Comparison of ENCODE assay signal across 16 mouse cellular contexts in genomic region chr2:93745741-93746140, GRCm38 (mm10).
A peak's percentile ranks its signal among the peaks of the same experiment; 100 is the strongest.
DNase-seq lines count a peak whose midpoint lies in the region; ATAC-seq and TF ChIP-seq lines count a peak whose summit lies in the region.
"Had no signal": no experiment of that assay in that cellular context is flagged by ENCODE, and none has a peak within 500 bp of the region (broad histone marks: within the 10 kb centered on the region; RNA-seq: fewer than 3 reads in every experiment).

No protein-coding gene starts in this region.

- no peaks in the 10 kb centered on the region for H3K36me3 ChIP-seq in intestine, postnatal 0 days (ENCODE audit: control insufficient read depth, insufficient read depth)
- H3K36me3 ChIP-seq: hindbrain, embryonic 12.5 days; kidney, embryonic 15.5 days; lung, embryonic 15.5 days had no signal

- no peaks in the 10 kb centered on the region for H3K27me3 ChIP-seq in intestine, postnatal 0 days (replicated peaks; ENCODE audit: control insufficient read depth, insufficient read depth, low read length)
- H3K27me3 ChIP-seq: hindbrain, embryonic 12.5 days; kidney, embryonic 15.5 days; lung, embryonic 15.5 days had no signal

- no peaks in the 10 kb centered on the region for H3K4me1 ChIP-seq in intestine, postnatal 0 days (replicated peaks; ENCODE audit: control insufficient read depth, insufficient read depth, low read length)

- H3K4me3 ChIP-seq in intestine, postnatal 0 days (ENCODE audit: low read depth, low read length), result no peak overlapping the region
- H3K4me3 ChIP-seq: heart, adult 2 months; hindbrain, embryonic 12.5 days; kidney, embryonic 15.5 days; lung, embryonic 15.5 days had no signal

- WGBS in intestine, postnatal 0 days, result 42% methylated on average over 9 of the region's 9 CpGs

- peak overlapping the region; percentile 37 for H3K4me2 ChIP-seq in intestine, postnatal 0 days (replicated peaks; ENCODE audit: low read depth)
- H3K4me2 ChIP-seq: hindbrain, embryonic 12.5 days; kidney, embryonic 15.5 days; lung, embryonic 15.5 days had no signal

- no peak for ATAC-seq in intestine, postnatal 0 days
- ATAC-seq: forebrain, postnatal 0 days had no signal

- no peaks in the 10 kb centered on the region for H3K9me3 ChIP-seq in intestine, postnatal 0 days (ENCODE audit: control insufficient read depth)
- H3K9me3 ChIP-seq: hindbrain, embryonic 12.5 days; kidney, embryonic 15.5 days; lung, embryonic 15.5 days had no signal

- peak overlapping the region; percentile 50; the same call in 1 of the 2 replicates for H3K27ac ChIP-seq in intestine, postnatal 0 days (ENCODE audit: low read depth, low read length)
- H3K27ac ChIP-seq: heart, adult 2 months; hindbrain, embryonic 12.5 days; kidney, embryonic 15.5 days; lung, embryonic 15.5 days had no signal

- intact Hi-C loops in gastrocnemius, postnatal 36 days (cut with DNase I), result no loop called here

- H3K9ac ChIP-seq in intestine, postnatal 0 days (ENCODE audit: low read depth, low read length), result no peak overlapping the region
- H3K9ac ChIP-seq: forebrain, postnatal 0 days; hindbrain, embryonic 12.5 days; kidney, embryonic 15.5 days; lung, embryonic 15.5 days had no signal

- no peak for TF ChIP-seq CTCF in intestine, postnatal 0 days (IDR thresholded peaks at IDR 0.05; ENCODE audit: low read depth)

- peak; percentile 50 for DNase-seq in gastrocnemius, postnatal 25 days
- no peak for DNase-seq in gastrocnemius, postnatal 36 days
- DNase-seq in adrenal gland, postnatal 14 days, result peak; percentile 39
- peak; percentile 11 for DNase-seq in adrenal gland, postnatal 25 days
- DNase-seq in thymus, postnatal 4 days, result no peak
- no peak for DNase-seq in retina, postnatal 1 day
- DNase-seq: cerebellum, adult 9-10 months; forebrain, postnatal 0 days; heart, adult 2 months; kidney, postnatal 4 days; liver; lung, postnatal 4 days had no signal

Comparison
In these comparisons a context has a peak if more than half of its experiments do, and no peak if none do; other contexts are left out.
1. DNase-seq: peak in gastrocnemius, postnatal 25 days (single experiment), adrenal gland, postnatal 14 days (single experiment) and adrenal gland, postnatal 25 days (single experiment); none in gastrocnemius, postnatal 36 days (0 of 2), thymus, postnatal 4 days (single experiment) and retina, postnatal 1 day (single experiment).